Mouse (Mus musculus): ENCODE measurements at regions not wholly inside any gene's neighbourhood (a gene's known extent, or its start where the extent isn't known, plus 50 kb on each side); places are given as distances from the start of the nearest gene placed in this dataset.

DNA sequence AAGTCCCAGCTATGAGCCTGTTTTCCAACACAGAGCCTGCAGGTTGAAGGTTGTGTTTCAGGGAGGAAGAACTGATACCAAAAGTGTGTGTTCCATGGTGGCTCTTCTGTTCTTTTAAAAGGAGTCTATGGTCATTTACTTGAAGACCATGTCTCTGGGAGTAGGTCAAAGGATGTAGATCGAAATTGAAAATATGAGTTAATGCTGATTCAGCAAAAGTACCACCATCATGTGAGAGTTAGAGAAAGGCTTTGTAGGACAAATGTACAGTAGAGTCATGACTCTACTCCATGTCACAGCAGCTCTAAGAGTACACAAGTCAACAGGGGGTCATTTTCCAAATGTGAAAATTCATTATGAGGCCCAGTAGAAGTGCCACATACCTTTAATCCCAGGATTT lies 810.0 kb upstream of the Car8 start:
- DNase-seq, result no peak
- 98% methylated on average over 1 of the region's 1 CpGs for WGBS
- H3K4me3 ChIP-seq (ENCODE audit: insufficient read depth, low read depth, low read length), result no peak overlapping the region
- no peaks in the 10 kb centered on the region for H3K27me3 ChIP-seq (replicated peaks; ENCODE audit: control insufficient read depth, insufficient read depth, low read length)
- no peaks in the 10 kb centered on the region for H3K4me1 ChIP-seq (ENCODE audit: control insufficient read depth, insufficient read depth, low read length)
- TF ChIP-seq POLR2A (IDR thresholded peaks at IDR 0.05; ENCODE audit: low read depth, low read length) (no peak), CTCF (conservative IDR thresholded peaks at IDR 0.05; ENCODE audit: insufficient read depth, insufficient read length, low read depth, low read length) (no peak)
- H3K27ac ChIP-seq (ENCODE audit: insufficient read depth, low read depth, low read length), result no peak overlapping the region
- H3K36me3 ChIP-seq (ENCODE audit: control insufficient read depth, insufficient read depth, low read length), result no peaks in the 10 kb centered on the region

DNA sequence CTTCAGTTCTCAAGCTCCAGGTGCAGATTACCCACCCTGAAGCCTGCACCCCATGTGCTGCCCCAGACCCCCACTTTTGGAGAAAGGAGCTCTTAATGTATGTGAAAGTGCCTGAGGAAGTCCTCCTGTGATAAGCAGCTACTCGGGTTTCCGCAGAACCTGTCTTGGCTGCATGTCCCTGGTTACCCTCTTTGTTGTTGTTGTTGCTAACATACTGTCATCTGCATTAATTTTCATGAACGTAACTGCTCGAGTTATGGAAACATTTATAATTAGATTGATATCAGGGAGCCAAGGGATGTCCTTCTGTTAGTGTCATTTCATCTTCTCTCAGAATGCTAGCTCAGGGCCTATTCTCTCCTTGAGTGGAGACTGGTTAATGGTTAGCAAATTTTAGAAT lies 808.3 kb upstream of the Car8 start:
- no peaks in the 10 kb centered on the region for H3K36me3 ChIP-seq (ENCODE audit: control insufficient read depth, insufficient read depth, low read length)
- no peak overlapping the region for H3K27ac ChIP-seq (ENCODE audit: insufficient read depth, low read depth, low read length)
- H3K4me3 ChIP-seq (ENCODE audit: insufficient read depth, low read depth, low read length), result no peak overlapping the region
- no peak for TF ChIP-seq CTCF (conservative IDR thresholded peaks at IDR 0.05; ENCODE audit: insufficient read depth, insufficient read length, low read depth, low read length)
- no peak for TF ChIP-seq POLR2A (IDR thresholded peaks at IDR 0.05; ENCODE audit: low read depth, low read length)
- no peaks in the 10 kb centered on the region for H3K27me3 ChIP-seq (replicated peaks; ENCODE audit: control insufficient read depth, insufficient read depth, low read length)
- DNase-seq, result no peak
- WGBS, result 54% methylated on average over 4 of the region's 4 CpGs
- no peaks in the 10 kb centered on the region for H3K4me1 ChIP-seq (ENCODE audit: control insufficient read depth, insufficient read depth, low read length)

DNA sequence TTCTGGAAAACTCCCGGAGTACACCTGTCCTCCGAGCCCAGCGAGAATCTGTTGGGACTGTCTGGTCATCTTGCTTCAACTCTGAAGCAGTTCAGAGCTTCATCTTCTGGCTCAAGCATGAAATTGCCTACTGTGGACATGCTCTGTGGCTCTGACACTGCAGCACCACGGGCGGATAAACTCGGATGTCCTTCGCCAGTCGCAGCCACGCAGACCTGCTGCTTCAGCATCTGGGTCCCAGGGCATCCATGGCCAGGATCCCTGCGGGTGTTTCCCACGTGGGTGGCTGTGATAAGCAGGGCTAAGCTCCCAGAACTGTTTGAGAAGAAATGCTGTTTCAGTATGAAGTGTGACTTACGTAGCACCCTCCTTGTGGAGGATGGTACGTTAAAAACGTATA lies 807.6 kb upstream of the Car8 start:
- WGBS, result 77% methylated on average over 14 of the region's 14 CpGs
- Histone ChIP-seq H3K27me3 (replicated peaks; ENCODE audit: control insufficient read depth, insufficient read depth, low read length) (no peaks in the 10 kb centered on the region), H3K4me1 (ENCODE audit: control insufficient read depth, insufficient read depth, low read length) (no peaks in the 10 kb centered on the region), H3K36me3 (ENCODE audit: control insufficient read depth, insufficient read depth, low read length) (no peaks in the 10 kb centered on the region), H3K27ac (ENCODE audit: insufficient read depth, low read depth, low read length) (no peak overlapping the region), H3K4me3 (ENCODE audit: insufficient read depth, low read depth, low read length) (no peak overlapping the region)
- TF ChIP-seq CTCF (conservative IDR thresholded peaks at IDR 0.05; ENCODE audit: insufficient read depth, insufficient read length, low read depth, low read length) (no peak), POLR2A (IDR thresholded peaks at IDR 0.05; ENCODE audit: low read depth, low read length) (no peak)
- DNase-seq, result no peak

DNA sequence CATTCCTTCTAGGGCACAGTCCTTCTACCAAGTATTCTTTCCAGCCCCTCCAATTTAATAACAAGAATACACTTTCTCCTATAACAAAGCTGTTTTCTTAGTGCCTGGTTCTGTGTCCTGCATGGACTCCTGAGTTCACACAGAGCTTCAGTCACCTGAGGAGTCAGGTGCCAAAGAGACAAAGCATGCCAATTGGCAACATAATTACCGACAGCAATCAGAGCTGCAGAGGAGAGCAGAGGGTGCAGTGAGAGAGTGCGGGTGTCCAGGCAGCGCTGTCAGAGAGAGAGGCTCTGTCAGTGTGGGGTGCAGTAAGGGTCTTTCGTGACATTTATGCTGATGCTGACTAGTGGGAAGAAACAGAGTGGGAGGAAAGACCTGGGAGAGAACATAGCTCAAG lies 807.2 kb upstream of the Car8 start:
- WGBS, result 66% methylated on average over 4 of the region's 4 CpGs
- Histone ChIP-seq H3K36me3 (ENCODE audit: control insufficient read depth, insufficient read depth, low read length) (no peaks in the 10 kb centered on the region), H3K4me3 (ENCODE audit: insufficient read depth, low read depth, low read length) (no peak overlapping the region), H3K27me3 (replicated peaks; ENCODE audit: control insufficient read depth, insufficient read depth, low read length) (no peaks in the 10 kb centered on the region), H3K4me1 (ENCODE audit: control insufficient read depth, insufficient read depth, low read length) (no peaks in the 10 kb centered on the region), H3K27ac (ENCODE audit: insufficient read depth, low read depth, low read length) (no peak overlapping the region)
- no peak for DNase-seq
- TF ChIP-seq CTCF (conservative IDR thresholded peaks at IDR 0.05; ENCODE audit: insufficient read depth, insufficient read length, low read depth, low read length), result no peak
- no peak for TF ChIP-seq POLR2A (IDR thresholded peaks at IDR 0.05; ENCODE audit: low read depth, low read length)

DNA sequence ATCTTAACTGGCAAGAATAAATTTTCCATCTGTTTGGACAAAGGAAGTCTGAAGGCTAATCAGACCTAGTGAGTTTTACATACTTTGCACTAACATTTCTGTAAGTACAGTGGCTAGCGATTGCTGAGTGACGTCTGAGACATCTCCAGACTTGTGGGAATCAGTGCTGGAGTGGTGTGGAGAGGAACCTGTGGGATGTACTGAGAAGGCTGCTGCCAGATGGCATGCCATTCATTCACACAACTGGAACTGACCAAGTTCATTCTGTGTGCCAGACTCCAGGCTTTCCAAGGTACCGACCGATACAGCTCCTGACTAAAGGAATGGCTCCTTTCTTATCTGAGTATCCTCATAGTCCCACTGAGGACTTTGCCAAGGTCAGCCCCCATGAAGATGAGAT lies 797.2 kb upstream of the Car8 start:
- H3K4me3 ChIP-seq (ENCODE audit: insufficient read depth, low read depth, low read length), result no peak overlapping the region
- 76% methylated on average over 4 of the region's 4 CpGs for WGBS
- H3K4me1 ChIP-seq (ENCODE audit: control insufficient read depth, insufficient read depth, low read length), result no peaks in the 10 kb centered on the region
- no peak for DNase-seq
- no peak overlapping the region for H3K27ac ChIP-seq (ENCODE audit: insufficient read depth, low read depth, low read length)
- H3K27me3 ChIP-seq (replicated peaks; ENCODE audit: control insufficient read depth, insufficient read depth, low read length), result no peaks in the 10 kb centered on the region
- no peak for TF ChIP-seq POLR2A (IDR thresholded peaks at IDR 0.05; ENCODE audit: low read depth, low read length)
- TF ChIP-seq CTCF (conservative IDR thresholded peaks at IDR 0.05; ENCODE audit: insufficient read depth, insufficient read length, low read depth, low read length), result no peak
- H3K36me3 ChIP-seq (ENCODE audit: control insufficient read depth, insufficient read depth, low read length), result no peaks in the 10 kb centered on the region

DNA sequence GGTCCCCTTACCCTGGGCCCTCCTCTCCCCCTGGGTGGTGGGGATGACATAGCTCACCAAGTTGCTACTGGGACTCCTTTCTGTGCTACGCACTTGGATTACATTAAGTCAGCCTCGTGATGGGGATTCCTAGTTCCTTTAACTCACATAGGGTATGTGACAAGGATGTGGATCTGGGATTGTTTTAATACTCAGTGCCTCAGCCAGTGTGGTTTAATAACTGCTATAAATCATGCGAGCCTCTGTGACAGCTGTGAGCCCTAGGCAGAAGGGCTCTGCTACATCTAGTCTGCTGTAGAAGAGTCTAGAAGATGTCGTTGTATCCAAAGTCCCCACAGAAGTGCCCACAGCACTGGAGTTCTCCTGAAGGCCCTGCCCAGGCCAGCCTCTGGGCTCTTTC lies 796.5 kb upstream of the Car8 start:
- Histone ChIP-seq H3K4me3 (ENCODE audit: insufficient read depth, low read depth, low read length) (no peak overlapping the region), H3K27me3 (replicated peaks; ENCODE audit: control insufficient read depth, insufficient read depth, low read length) (no peaks in the 10 kb centered on the region), H3K27ac (ENCODE audit: insufficient read depth, low read depth, low read length) (no peak overlapping the region), H3K36me3 (ENCODE audit: control insufficient read depth, insufficient read depth, low read length) (no peaks in the 10 kb centered on the region), H3K4me1 (ENCODE audit: control insufficient read depth, insufficient read depth, low read length) (no peaks in the 10 kb centered on the region)
- no peak for TF ChIP-seq CTCF (conservative IDR thresholded peaks at IDR 0.05; ENCODE audit: insufficient read depth, insufficient read length, low read depth, low read length)
- TF ChIP-seq POLR2A (IDR thresholded peaks at IDR 0.05; ENCODE audit: low read depth, low read length), result no peak
- DNase-seq, result no peak
- WGBS, result 57% methylated on average over 4 of the region's 4 CpGs

DNA sequence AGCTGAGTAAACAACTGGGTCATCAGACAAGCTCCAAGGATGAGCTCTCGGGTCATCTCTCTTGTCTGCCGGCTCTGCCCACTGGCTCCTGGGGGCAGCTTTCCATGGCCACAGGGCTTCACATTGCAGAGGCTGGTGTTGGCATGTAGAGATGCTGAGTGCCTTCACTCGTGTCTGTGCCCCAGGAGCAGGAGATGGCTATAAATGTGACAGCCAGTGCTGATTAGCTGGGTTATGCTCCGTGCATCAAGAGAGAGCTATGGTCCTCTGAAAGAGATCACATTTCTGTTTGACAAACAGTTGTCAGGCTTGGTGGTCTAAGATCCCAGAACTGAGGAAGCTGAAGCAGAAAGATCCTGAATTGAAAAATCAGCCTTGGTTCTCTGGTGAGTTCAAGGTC lies 795.4 kb upstream of the Car8 start:
- Histone ChIP-seq H3K27me3 (replicated peaks; ENCODE audit: control insufficient read depth, insufficient read depth, low read length) (no peaks in the 10 kb centered on the region), H3K4me3 (ENCODE audit: insufficient read depth, low read depth, low read length) (no peak overlapping the region), H3K27ac (ENCODE audit: insufficient read depth, low read depth, low read length) (no peak overlapping the region), H3K36me3 (ENCODE audit: control insufficient read depth, insufficient read depth, low read length) (no peaks in the 10 kb centered on the region), H3K4me1 (ENCODE audit: control insufficient read depth, insufficient read depth, low read length) (no peaks in the 10 kb centered on the region)
- no peak for TF ChIP-seq POLR2A (IDR thresholded peaks at IDR 0.05; ENCODE audit: low read depth, low read length)
- no peak for TF ChIP-seq CTCF (conservative IDR thresholded peaks at IDR 0.05; ENCODE audit: insufficient read depth, insufficient read length, low read depth, low read length)
- DNase-seq, result no peak
- 42% methylated on average over 4 of the region's 4 CpGs for WGBS

DNA sequence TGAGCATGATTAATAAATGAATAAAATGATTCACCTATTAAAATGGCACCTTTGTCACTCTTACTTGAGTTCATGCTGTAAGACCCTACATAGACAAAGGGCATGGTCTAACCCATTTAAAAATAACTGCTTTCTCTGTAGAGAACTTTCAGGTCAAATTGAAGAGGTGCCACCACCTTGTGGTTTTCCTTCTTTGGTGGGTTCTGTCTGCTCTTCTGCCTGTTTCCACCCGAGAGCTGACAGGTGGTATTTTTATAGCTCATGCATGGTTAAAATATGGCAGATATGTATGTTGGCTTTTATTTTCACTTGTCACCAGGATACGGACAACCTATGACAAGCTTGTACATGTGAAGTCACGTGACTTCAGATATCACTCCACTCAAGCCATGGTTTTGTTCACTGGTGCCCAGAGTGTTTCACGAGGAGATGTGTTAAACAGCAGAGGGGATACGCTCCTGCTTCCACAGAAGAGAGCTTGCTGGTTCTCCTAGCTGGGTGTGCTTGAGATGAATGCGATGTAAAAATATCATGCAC lies 794.3 kb upstream of the Car8 start:
- DNase-seq, result no peak
- Histone ChIP-seq H3K4me1 (ENCODE audit: control insufficient read depth, insufficient read depth, low read length) (no peaks in the 10 kb centered on the region), H3K4me3 (ENCODE audit: insufficient read depth, low read depth, low read length) (no peak overlapping the region), H3K36me3 (ENCODE audit: control insufficient read depth, insufficient read depth, low read length) (no peaks in the 10 kb centered on the region), H3K27ac (ENCODE audit: insufficient read depth, low read depth, low read length) (no peak overlapping the region), H3K27me3 (replicated peaks; ENCODE audit: control insufficient read depth, insufficient read depth, low read length) (no peaks in the 10 kb centered on the region)
- TF ChIP-seq CTCF (conservative IDR thresholded peaks at IDR 0.05; ENCODE audit: insufficient read depth, insufficient read length, low read depth, low read length), result no peak
- TF ChIP-seq POLR2A (IDR thresholded peaks at IDR 0.05; ENCODE audit: low read depth, low read length), result no peak
- 88% methylated on average over 6 of the region's 6 CpGs for WGBS

Measured in kidney, adult 2 months (tissue).